Mouse (Mus musculus): Measurements from ENCODE around the gene Mb21d2. TPM values are rescaled to one million over a fixed set of nuclear protein-coding genes. Genes with fewer than 3 reads are reported as not detected.

Gene Mb21d2
- polyA plus RNA-seq, 1 experiment = not detected

DNA sequence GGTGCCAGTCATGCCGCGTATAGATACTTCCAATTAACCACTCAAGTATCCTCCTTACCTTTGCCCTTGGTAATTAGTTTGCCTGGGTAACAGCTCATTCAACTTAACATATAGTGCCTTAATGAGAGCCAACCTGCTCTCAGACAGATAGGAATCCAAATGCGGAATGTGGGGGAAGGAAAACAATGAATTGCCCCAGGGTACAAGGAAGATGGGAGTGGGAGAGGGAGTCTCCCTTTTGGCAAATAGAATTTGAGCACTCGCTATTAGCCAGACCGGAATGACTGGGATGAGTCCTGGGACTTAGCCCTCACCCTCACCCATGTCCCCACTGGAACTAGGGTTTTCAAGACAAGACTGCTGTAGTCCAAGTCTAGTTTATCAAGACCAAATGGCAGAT, 953 bp upstream of the Mb21d2 start:
- Histone ChIP-seq H3K27me3 (ENCODE audit: control insufficient read depth) (peaks cover 44% of the 10 kb centered on the region), H3K4me3 (replicated peaks) (no peak overlapping the region), H3K4me1 (ENCODE audit: control insufficient read depth) (no peaks in the 10 kb centered on the region), H3K36me3 (ENCODE audit: control insufficient read depth) (no peaks in the 10 kb centered on the region), H3K9me3 (ENCODE audit: control insufficient read depth, low read length) (no peaks in the 10 kb centered on the region)
- TF ChIP-seq TAL1 (IDR thresholded peaks at IDR 0.05; ENCODE audit: low read length) (no peak), GATA1 (IDR thresholded peaks at IDR 0.05; ENCODE audit: low read length) (no peak)

DNA sequence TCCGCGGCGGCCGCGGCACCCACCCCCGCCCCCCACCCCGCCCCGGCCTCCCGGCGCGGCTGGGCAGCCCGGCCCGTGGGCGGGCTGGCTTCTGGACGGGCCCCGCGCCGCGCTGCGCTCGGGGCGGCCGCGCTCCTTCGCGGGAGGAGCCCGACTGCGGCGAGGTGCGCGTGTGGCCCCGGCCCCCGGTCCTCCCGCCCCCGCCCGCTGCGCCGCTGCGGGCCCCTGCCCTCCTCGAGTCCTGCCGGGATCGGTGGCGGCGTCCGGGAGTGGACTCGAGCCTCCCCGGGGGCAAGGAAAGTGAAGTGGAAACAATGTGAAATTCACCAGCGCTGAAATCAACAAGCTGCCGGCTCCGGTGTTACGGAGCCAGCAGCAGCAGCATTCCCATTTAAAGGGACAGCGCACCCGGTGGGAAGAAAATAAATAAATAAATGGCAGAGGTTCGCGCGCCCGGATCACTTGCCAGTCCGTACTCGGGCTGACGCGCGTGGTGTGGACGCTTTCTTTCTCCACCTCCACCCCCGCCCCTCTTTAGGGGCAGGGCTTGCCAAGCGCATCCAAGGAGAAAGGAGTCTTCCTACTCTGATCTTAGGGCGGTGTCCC, 316 bp upstream of the Mb21d2 start:
- peak overlapping the region; percentile 38 for H3K4me3 ChIP-seq (replicated peaks)
- peaks cover 44% of the 10 kb centered on the region for H3K27me3 ChIP-seq (ENCODE audit: control insufficient read depth)
- H3K9me3 ChIP-seq (ENCODE audit: control insufficient read depth, low read length) = no peaks in the 10 kb centered on the region

DNA sequence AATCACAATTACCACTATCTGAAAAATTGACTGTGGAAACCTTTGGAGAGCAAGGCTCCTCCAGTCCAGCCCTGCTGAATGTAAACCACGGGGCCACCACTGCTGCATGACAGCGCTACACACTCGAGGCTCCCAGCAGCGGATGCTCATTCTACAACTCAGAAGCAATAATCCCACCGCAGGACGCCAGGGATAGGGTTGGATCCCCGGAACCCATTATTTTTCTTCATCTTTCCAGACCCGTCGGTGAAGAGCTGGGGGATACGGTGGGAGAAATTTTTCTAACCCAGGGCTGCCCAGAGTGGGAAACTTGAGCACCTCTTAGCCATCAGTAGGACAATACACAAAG, 1.0 kb downstream of the Mb21d2 start:
- Histone ChIP-seq H3K9me3 (ENCODE audit: control insufficient read depth, low read length) (no peaks in the 10 kb centered on the region), H3K4me3 (replicated peaks) (peak overlapping the region; percentile 51), H3K4me1 (ENCODE audit: control insufficient read depth) (no peaks in the 10 kb centered on the region), H3K36me3 (ENCODE audit: control insufficient read depth) (no peaks in the 10 kb centered on the region), H3K27me3 (ENCODE audit: control insufficient read depth) (peaks cover 44% of the 10 kb centered on the region)
- TF ChIP-seq TAL1 (IDR thresholded peaks at IDR 0.05; ENCODE audit: low read length) (no peak), GATA1 (IDR thresholded peaks at IDR 0.05; ENCODE audit: low read length) (no peak)

More for the DNA sequence above, 316 bp upstream of the Mb21d2 start:
- TF ChIP-seq TAL1 (IDR thresholded peaks at IDR 0.05; ENCODE audit: low read length) = no peak
- TF ChIP-seq GATA1 (IDR thresholded peaks at IDR 0.05; ENCODE audit: low read length) = no peak
- no peaks in the 10 kb centered on the region for H3K4me1 ChIP-seq (ENCODE audit: control insufficient read depth)
- H3K36me3 ChIP-seq (ENCODE audit: control insufficient read depth) = no peaks in the 10 kb centered on the region

- no peak for TF ChIP-seq GATA1 (IDR thresholded peaks at IDR 0.05; ENCODE audit: low read length)
- no peak for TF ChIP-seq TAL1 (IDR thresholded peaks at IDR 0.05; ENCODE audit: low read length)
- Histone ChIP-seq H3K4me1 (ENCODE audit: control insufficient read depth) (no peaks in the 10 kb centered on the region), H3K9me3 (ENCODE audit: control insufficient read depth, low read length) (no peaks in the 10 kb centered on the region), H3K36me3 (ENCODE audit: control insufficient read depth) (no peaks in the 10 kb centered on the region), H3K4me3 (replicated peaks) (no peak overlapping the region), H3K27me3 (ENCODE audit: control insufficient read depth) (peaks cover 44% of the 10 kb centered on the region)
Measured at GRCm38 (mm10) chr16:28927381-28927780, 2.1 kb downstream of the Mb21d2 start.

DNA sequence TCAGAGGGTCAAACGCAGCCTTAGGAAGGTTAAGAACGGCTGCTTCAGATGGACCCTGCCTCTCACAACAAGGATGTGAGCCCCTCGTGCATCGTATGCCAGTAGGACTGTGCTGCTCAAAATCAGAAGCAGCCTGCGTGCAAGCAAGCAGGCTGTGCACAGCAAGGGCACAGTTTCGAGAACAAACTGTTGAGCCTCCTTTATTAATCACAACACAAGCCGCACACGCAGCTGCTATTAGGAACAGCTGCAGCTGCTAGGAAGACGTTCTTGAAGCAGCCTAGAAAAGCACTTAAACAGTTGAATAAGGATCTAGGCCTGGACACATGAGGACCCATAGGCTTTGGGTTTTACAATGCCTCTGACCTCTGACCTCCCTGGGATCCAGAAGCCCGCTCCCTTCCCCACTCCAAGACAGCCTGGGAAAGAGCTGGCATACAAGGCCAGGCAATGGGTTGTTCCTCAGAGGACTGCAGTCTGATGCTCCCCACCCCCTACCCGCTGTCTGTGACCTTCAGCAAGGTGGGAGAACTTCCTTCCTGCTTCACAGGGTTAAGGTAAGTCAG, 10.1 kb downstream of the Mb21d2 start:
- no peaks in the 10 kb centered on the region for H3K4me1 ChIP-seq (ENCODE audit: control insufficient read depth)
- no peaks in the 10 kb centered on the region for H3K27me3 ChIP-seq (ENCODE audit: control insufficient read depth)
- H3K36me3 ChIP-seq (ENCODE audit: control insufficient read depth) = no peaks in the 10 kb centered on the region
- TF ChIP-seq TAL1 (IDR thresholded peaks at IDR 0.05; ENCODE audit: low read length) = no peak
- TF ChIP-seq GATA1 (IDR thresholded peaks at IDR 0.05; ENCODE audit: low read length) = no peak
- no peak overlapping the region for H3K4me3 ChIP-seq (replicated peaks)
- H3K9me3 ChIP-seq (ENCODE audit: control insufficient read depth, low read length) = no peaks in the 10 kb centered on the region

DNA sequence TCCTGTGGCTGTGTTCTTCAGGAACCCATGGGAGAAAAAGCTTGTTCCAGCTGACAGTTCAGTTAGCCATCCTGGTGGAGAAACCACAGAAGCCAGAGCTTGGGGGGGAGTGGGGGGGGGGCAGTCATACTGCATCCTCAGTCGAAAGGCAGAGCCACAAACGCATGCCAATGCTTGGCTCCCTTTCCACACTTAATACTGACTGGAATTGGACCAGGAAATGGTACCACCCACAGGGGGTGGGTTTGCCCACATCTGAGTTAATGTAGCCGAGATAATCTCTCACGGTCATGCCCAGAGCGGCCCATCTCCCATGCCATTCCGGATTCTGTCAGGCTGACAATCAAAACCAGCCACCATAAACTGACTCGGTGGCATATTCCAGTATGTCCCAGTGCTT, 14.1 kb downstream of the Mb21d2 start:
- Histone ChIP-seq H3K4me1 (ENCODE audit: control insufficient read depth) (no peaks in the 10 kb centered on the region), H3K27me3 (ENCODE audit: control insufficient read depth) (no peaks in the 10 kb centered on the region), H3K9me3 (ENCODE audit: control insufficient read depth, low read length) (0 out of 2 replicates have a peak, but pooled peaks cover 3% of the 10 kb centered on the region), H3K4me3 (replicated peaks) (no peak overlapping the region), H3K36me3 (ENCODE audit: control insufficient read depth) (no peaks in the 10 kb centered on the region)
- TF ChIP-seq TAL1 (IDR thresholded peaks at IDR 0.05; ENCODE audit: low read length) (no peak), GATA1 (IDR thresholded peaks at IDR 0.05; ENCODE audit: low read length) (no peak)

GRCm38 (mm10) chr16:28914709-28915108, 14.8 kb downstream of the Mb21d2 start:
- no peaks in the 10 kb centered on the region for H3K4me1 ChIP-seq (ENCODE audit: control insufficient read depth)
- peaks cover 3% of the 10 kb centered on the region; the same call in 1 of the 2 replicates for H3K9me3 ChIP-seq (ENCODE audit: control insufficient read depth, low read length)
- H3K27me3 ChIP-seq (ENCODE audit: control insufficient read depth) = no peaks in the 10 kb centered on the region
- H3K36me3 ChIP-seq (ENCODE audit: control insufficient read depth) = no peaks in the 10 kb centered on the region
- no peak overlapping the region for H3K4me3 ChIP-seq (replicated peaks)
- no peak for TF ChIP-seq GATA1 (IDR thresholded peaks at IDR 0.05; ENCODE audit: low read length)
- no peak for TF ChIP-seq TAL1 (IDR thresholded peaks at IDR 0.05; ENCODE audit: low read length)

DNA sequence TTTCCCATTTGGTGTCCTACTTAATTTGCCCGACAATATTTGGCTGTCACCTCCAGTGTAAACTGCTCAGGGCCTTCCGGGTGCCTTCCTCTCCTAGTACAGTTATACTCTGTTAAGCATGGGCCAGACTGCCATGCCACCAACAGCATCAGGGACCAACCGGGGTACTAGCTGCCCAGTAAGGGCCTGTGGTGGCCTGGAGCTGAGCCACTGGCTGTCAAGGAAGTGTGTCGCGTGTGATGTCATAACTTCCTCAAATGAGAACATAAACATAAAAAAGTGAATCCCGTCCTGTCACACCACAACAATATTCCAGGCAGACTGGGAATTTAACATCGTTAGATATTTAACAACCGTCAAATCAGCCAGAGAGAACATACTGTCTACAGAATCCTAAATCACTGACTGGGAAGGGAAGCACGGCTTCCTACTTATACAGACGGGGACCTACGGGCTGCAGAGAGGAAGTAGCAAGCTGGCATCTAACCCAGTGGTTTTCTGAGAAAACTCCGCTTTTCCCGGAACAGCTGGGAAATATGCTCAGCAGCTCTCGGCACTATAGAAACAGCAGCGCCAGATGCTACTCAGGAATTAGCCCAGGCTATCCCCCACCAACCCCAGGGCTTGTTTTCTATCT, 17.9 kb downstream of the Mb21d2 start:
- Histone ChIP-seq H3K27me3 (ENCODE audit: control insufficient read depth) (no peaks in the 10 kb centered on the region), H3K36me3 (ENCODE audit: control insufficient read depth) (no peaks in the 10 kb centered on the region), H3K9me3 (ENCODE audit: control insufficient read depth, low read length) (peaks cover 3% of the 10 kb centered on the region; the same call in 1 of the 2 replicates), H3K4me3 (replicated peaks) (no peak overlapping the region), H3K4me1 (ENCODE audit: control insufficient read depth) (no peaks in the 10 kb centered on the region)
- TF ChIP-seq GATA1 (IDR thresholded peaks at IDR 0.05; ENCODE audit: low read length) (no peak), TAL1 (IDR thresholded peaks at IDR 0.05; ENCODE audit: low read length) (no peak)

GRCm38 (mm10) chr16:28906370-28907275, 22.9 kb downstream of the Mb21d2 start:
- Histone ChIP-seq H3K4me3 (replicated peaks) (no peak overlapping the region), H3K36me3 (ENCODE audit: control insufficient read depth) (no peaks in the 10 kb centered on the region), H3K9me3 (ENCODE audit: control insufficient read depth, low read length) (no peaks in the 10 kb centered on the region; the same call in 1 of the 2 replicates), H3K27me3 (ENCODE audit: control insufficient read depth) (no peaks in the 10 kb centered on the region), H3K4me1 (ENCODE audit: control insufficient read depth) (no peaks in the 10 kb centered on the region)
- TF ChIP-seq TAL1 (IDR thresholded peaks at IDR 0.05; ENCODE audit: low read length) (no peak), GATA1 (IDR thresholded peaks at IDR 0.05; ENCODE audit: low read length) (no peak)
